Mouse (Mus musculus) hindbrain, embryonic 12.5 days (tissue): ENCODE results near the gene Enox1. TPM values are rescaled to one million over a fixed set of nuclear protein-coding genes. Genes with fewer than 3 reads are reported as not detected.

Source experiments
- ATAC-seq: fragments of 200-750 bp; cut with Nextera tagmentation; 2 replicates; pipeline ENCODE4 v1.8.0; 2017; ENCODE audit warnings: moderate TSS enrichment; ENCODE audit not compliant: low FRiP score
- H3K27ac ChIP-seq: fragments of 300-500 bp; sonication (generic); 2 replicates; pipeline ENCODE4 v1.5.1; 2016; ENCODE audit warnings: mild to moderate bottlenecking
- H3K27me3 ChIP-seq: fragments of 300-500 bp; sonication (generic); 2 replicates; pipeline ENCODE4 v1.6.1; 2016; ENCODE audit warnings: mild to moderate bottlenecking
- H3K36me3 ChIP-seq: fragments of 300-500 bp; sonication (generic); 2 replicates; pipeline ENCODE4 v1.6.1; 2016; ENCODE audit warnings: mild to moderate bottlenecking
- H3K4me1 ChIP-seq: fragments of 300-500 bp; sonication (generic); 2 replicates; pipeline ENCODE4 v1.6.1; 2016
- H3K4me2 ChIP-seq: fragments of 300-500 bp; sonication (generic); replicated peaks from 2 replicates; pipeline ENCODE4 v1.6.1; 2016; ENCODE audit warnings: mild to moderate bottlenecking
- H3K4me3 ChIP-seq: fragments of 300-500 bp; sonication (generic); 2 replicates; pipeline ENCODE4 v1.5.1; 2016; ENCODE audit warnings: mild to moderate bottlenecking
- H3K9ac ChIP-seq: fragments of 300-500 bp; sonication (generic); 2 replicates; pipeline ENCODE4 v1.6.1; 2016; ENCODE audit warnings: mild to moderate bottlenecking, moderate library complexity
- H3K9me3 ChIP-seq: fragments of 300-500 bp; sonication (generic); replicated peaks from 2 replicates; pipeline ENCODE4 v1.6.1; 2016; ENCODE audit warnings: mild to moderate bottlenecking
- WGBS: fragments of 180-500 bp; shearing (Covaris S2); methylation state at CpG from one replicate; pipeline ENCODE4 v1.1.7; 2016; 5-methylcytosine and 5-hydroxymethylcytosine counted together
- polyA plus RNA-seq: library from polyadenylated mRNA; unstranded; fragments of >200 nt; fragmentation: Nextera tagmentation; extraction: Ambion mirVana; gene quantifications from 2 replicates; pipeline ENCODE4 v1.2.1, GENCODE M21; 2016

Gene Enox1
- polyA plus RNA-seq, 1 experiment from 2014 or later = 36.7 TPM

DNA sequence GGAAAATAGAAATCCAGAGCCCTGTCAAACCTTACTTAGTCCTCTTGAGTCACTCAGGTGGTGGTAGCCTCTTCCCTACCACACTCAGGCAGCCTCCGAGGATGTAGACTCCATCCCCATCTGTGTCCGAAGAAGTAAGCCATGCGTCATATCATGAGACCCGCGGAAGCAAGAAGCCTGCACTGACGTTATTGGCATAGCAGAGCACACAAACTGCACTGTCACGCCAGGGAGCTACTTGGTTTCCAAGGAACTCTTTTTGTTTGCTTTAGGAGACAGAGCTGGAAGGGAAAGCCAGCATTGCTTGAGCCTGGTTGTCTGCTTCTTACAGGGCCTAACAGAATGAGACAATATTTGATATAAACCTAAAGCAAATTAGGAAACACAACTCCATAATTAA lies 284.2 kb downstream of the Enox1 start:
- no peaks in the 10 kb centered on the region for H3K4me1 ChIP-seq
- no peak overlapping the region for H3K27ac ChIP-seq
- no peaks in the 10 kb centered on the region for H3K36me3 ChIP-seq
- H3K4me2 ChIP-seq = no peak overlapping the region
- H3K9ac ChIP-seq = no peak overlapping the region
- no peak for ATAC-seq
- H3K4me3 ChIP-seq = no peak overlapping the region
- 84% methylated on average over 7 of the region's 7 CpGs for WGBS
- no peaks in the 10 kb centered on the region for H3K9me3 ChIP-seq
- no peaks in the 10 kb centered on the region for H3K27me3 ChIP-seq

DNA sequence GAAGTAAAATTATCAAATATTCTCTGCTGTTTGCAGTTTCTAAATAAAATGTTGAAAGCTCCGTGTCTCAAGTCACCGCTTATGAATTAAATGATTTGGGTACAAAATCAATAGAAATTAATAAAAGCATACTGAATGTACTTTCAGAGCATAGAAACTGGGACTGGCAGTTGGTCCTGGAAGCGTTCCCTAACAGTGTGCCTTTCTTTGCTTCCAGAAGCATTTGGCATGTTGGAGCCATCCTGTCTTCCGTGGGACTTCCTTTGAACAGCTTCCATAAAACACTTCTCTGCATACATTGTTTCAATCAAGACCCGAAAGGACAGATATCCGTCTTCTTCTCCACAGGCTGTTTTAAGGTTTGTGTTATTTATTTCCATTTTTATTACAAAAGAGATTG lies 285.0 kb downstream of the Enox1 start:
- no peak for ATAC-seq
- Histone ChIP-seq H3K27me3 (no peaks in the 10 kb centered on the region), H3K9me3 (no peaks in the 10 kb centered on the region), H3K4me2 (no peak overlapping the region), H3K4me1 (no peaks in the 10 kb centered on the region), H3K4me3 (no peak overlapping the region), H3K27ac (no peak overlapping the region), H3K9ac (no peak overlapping the region), H3K36me3 (no peaks in the 10 kb centered on the region)
- WGBS = 96% methylated on average over 6 of the region's 6 CpGs

DNA sequence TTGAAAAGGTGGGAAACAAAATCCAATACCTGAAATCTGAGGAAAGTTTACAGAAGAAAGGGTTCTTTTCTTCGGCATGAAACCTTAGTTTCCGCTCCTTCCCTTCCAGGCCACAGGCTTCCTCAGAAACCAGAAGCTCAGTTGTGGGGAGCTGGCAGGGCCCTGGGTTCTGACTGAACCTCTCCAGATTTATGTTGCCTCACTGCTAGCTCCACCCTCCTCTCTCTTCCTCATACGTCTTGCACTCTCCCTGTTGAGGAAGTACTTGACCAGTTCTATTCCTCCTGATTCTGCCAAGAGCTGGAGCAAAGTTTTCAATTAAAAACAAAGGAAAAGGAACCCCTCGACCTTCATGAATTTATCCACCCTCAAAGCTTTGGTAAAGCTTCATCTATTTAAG lies 291.4 kb downstream of the Enox1 start:
- no peaks in the 10 kb centered on the region for H3K4me1 ChIP-seq
- no peaks in the 10 kb centered on the region for H3K9me3 ChIP-seq
- WGBS = 85% methylated on average over 4 of the region's 4 CpGs
- H3K36me3 ChIP-seq = no peaks in the 10 kb centered on the region
- no peak overlapping the region for H3K4me3 ChIP-seq
- no peak for ATAC-seq
- H3K27me3 ChIP-seq = no peaks in the 10 kb centered on the region
- no peak overlapping the region for H3K4me2 ChIP-seq
- no peak overlapping the region for H3K27ac ChIP-seq
- no peak overlapping the region for H3K9ac ChIP-seq

DNA sequence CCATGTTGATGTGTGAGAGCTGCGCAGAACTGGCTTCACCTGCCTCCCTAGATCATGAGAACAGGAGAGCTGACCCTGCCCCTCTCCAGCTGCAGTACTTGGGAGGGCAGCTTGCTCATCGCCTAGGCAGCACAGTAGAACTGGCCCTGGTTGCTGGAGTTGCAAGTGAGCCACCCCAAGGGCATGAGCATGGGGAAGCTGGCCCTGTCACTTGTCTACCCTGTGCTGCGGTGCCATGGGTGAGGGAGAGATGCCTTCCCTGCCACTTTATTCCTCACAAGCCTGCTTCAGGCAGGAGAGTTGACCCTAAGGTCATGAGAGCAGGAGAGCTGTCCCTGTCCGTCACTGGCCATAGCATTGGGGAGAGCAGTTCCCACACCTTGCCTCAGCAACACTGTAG lies 295.4 kb downstream of the Enox1 start:
- Histone ChIP-seq H3K27ac (no peak overlapping the region), H3K4me3 (no peak overlapping the region), H3K27me3 (no peaks in the 10 kb centered on the region), H3K4me1 (no peaks in the 10 kb centered on the region), H3K36me3 (no peaks in the 10 kb centered on the region), H3K9me3 (no peaks in the 10 kb centered on the region), H3K9ac (no peak overlapping the region), H3K4me2 (no peak overlapping the region)
- WGBS = 82% methylated on average over 4 of the region's 4 CpGs
- peak; percentile 19; the same call in 1 of the 2 replicates for ATAC-seq

DNA sequence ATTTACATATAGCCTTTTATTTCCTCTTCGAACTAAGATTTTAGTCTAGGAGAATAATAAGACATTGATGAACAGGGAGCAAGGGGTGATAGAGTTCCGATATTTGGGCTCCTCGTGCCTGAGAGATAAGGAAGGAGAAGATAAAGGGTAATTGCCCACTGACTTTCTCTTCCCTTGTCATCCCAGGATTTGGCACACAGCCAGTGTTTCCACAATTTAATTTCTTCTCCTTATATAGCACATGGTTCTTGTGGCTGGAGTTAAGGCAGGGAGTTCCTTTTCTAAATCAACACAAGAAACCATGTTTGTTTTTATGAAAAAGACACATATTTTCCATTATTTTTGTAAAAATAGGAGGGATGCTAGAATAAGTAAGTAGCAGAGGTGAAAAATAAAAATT lies 299.5 kb downstream of the Enox1 start:
- H3K36me3 ChIP-seq = no peaks in the 10 kb centered on the region
- ATAC-seq = no peak
- H3K27ac ChIP-seq = no peak overlapping the region
- H3K9me3 ChIP-seq = no peaks in the 10 kb centered on the region
- no peaks in the 10 kb centered on the region for H3K27me3 ChIP-seq
- H3K4me3 ChIP-seq = no peak overlapping the region
- H3K4me2 ChIP-seq = no peak overlapping the region
- WGBS = 76% methylated on average over 3 of the region's 3 CpGs
- H3K9ac ChIP-seq = no peak overlapping the region
- H3K4me1 ChIP-seq = peaks cover 6% of the 10 kb centered on the region

DNA sequence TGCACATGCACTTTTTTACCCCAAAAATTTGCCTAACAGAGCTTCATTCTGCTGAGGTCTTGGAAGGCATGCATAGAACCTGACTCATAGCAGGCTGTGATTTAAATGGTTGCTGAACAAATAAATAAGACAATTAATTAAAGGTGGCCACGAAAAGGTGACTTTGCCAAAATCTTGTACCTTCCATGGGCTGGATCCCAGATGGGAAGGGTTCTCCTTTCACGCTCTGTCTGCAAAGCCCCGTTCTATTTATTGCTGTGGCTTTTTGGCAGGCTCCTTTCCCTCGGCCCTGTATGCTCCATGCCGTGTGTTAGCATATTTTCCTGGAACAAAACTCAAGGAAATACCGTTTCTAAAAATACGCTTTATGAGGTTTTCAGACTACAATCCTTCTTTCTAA lies 300.3 kb downstream of the Enox1 start:
- Histone ChIP-seq H3K9ac (no peak overlapping the region), H3K27ac (no peak overlapping the region), H3K27me3 (no peaks in the 10 kb centered on the region), H3K4me1 (peaks cover 6% of the 10 kb centered on the region), H3K4me2 (no peak overlapping the region), H3K36me3 (no peaks in the 10 kb centered on the region), H3K9me3 (no peaks in the 10 kb centered on the region), H3K4me3 (no peak overlapping the region)
- WGBS = 80% methylated on average over 7 of the region's 7 CpGs
- no peak for ATAC-seq

DNA sequence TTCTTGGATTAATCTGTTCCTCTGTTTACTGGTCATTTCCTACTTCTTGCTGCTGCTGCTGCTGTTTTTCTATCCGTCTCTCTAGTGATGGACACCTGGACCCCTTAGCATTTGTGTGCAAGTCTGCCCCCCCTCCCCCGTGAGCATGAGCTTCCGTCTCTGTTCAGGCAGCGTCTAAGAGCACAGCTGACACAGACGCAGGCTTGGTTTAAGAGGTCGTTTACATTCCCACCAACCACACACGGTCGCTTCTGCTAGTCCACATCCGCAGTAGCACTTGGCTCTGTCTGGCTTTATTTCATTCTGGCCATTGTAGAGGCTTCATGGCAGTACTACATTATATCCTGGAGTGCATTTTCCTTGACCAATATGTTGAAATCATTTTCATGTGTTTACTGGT lies 301.7 kb downstream of the Enox1 start:
- no peak for ATAC-seq
- WGBS = 35% methylated on average over 9 of the region's 9 CpGs
- no peaks in the 10 kb centered on the region for H3K9me3 ChIP-seq
- H3K4me1 ChIP-seq = peaks cover 6% of the 10 kb centered on the region
- H3K4me3 ChIP-seq = no peak overlapping the region
- H3K27me3 ChIP-seq = no peaks in the 10 kb centered on the region
- 0 out of 2 replicates have a peak overlapping the region, but pooled peaks have one; percentile 40 for H3K27ac ChIP-seq
- H3K36me3 ChIP-seq = no peaks in the 10 kb centered on the region
- no peak overlapping the region for H3K9ac ChIP-seq
- no peak overlapping the region for H3K4me2 ChIP-seq

DNA sequence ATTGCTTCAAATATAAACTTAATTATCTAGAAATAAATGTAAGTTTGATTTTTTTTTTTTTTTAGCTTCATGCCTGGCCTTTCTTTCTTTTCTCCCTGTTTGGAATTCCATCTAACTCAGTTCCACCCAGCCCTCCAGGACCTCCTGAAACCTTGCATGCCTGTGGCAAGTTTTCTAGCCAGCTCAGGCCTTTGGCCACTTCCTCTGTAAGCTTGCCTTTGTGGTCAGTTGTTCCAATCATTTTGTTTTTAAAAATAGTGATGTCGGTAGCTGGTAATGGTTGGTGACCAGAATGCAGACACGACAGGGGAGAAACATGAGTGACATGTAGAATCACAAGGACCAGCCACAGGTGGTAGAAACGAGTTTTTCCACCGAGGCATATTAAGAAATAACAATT lies 307.4 kb downstream of the Enox1 start:
- no peaks in the 10 kb centered on the region for H3K4me1 ChIP-seq
- H3K27me3 ChIP-seq = no peaks in the 10 kb centered on the region
- no peak overlapping the region for H3K9ac ChIP-seq
- no peaks in the 10 kb centered on the region for H3K9me3 ChIP-seq
- ATAC-seq = no peak
- 79% methylated on average over 4 of the region's 4 CpGs for WGBS
- H3K36me3 ChIP-seq = no peaks in the 10 kb centered on the region
- H3K4me3 ChIP-seq = no peak overlapping the region
- H3K4me2 ChIP-seq = no peak overlapping the region
- H3K27ac ChIP-seq = no peak overlapping the region

DNA sequence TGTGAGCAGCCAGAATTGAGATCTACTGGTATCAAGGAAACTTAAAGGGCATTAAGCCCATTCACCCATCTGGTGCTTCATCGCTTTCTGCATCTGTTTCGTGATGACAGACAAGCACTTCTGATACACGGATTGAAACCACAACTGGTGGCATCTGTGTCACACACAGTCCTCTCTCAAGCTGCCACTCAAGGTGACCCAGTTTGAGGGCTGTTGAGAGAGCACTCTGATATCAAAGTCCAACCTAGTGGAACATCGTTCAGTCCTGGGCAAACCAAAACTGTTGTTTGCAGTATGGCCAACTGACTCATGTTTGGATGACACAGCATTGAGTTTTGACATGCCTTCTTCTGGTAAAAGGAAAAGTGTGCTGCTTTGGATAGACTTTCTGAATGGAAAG lies 308.2 kb downstream of the Enox1 start:
- no peak overlapping the region for H3K4me2 ChIP-seq
- ATAC-seq = no peak
- 91% methylated on average over 4 of the region's 4 CpGs for WGBS
- H3K9me3 ChIP-seq = no peaks in the 10 kb centered on the region
- no peaks in the 10 kb centered on the region for H3K36me3 ChIP-seq
- H3K4me1 ChIP-seq = peaks cover under 1% of the 10 kb centered on the region; the same call in 1 of the 2 replicates
- no peaks in the 10 kb centered on the region for H3K27me3 ChIP-seq
- H3K9ac ChIP-seq = no peak overlapping the region
- H3K4me3 ChIP-seq = no peak overlapping the region
- H3K27ac ChIP-seq = no peak overlapping the region

DNA sequence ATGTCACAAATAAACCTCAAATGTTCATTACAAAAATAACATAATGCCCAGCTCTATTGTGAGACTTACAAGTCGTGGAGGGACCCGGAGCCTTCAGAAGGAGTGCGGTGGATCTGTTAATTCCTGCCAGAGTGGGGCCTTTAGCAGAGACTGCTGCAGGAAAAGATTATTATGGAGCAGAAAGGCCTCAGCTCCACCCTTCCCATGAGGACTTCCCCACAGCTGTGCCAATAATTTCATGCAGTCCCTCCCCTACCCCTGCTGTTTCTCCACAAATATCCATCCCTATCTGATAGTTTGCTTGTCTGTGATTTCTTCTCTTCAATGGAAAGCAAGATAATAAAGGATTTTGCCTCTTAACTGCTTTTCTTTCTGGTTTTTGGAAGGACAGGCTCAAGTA lies 314.0 kb downstream of the Enox1 start:
- Histone ChIP-seq H3K27me3 (no peaks in the 10 kb centered on the region), H3K9me3 (no peaks in the 10 kb centered on the region), H3K4me3 (no peak overlapping the region), H3K4me1 (peaks cover 11% of the 10 kb centered on the region), H3K9ac (no peak overlapping the region), H3K4me2 (no peak overlapping the region), H3K36me3 (no peaks in the 10 kb centered on the region), H3K27ac (peak overlapping the region; percentile 8; the same call in 1 of the 2 replicates)
- ATAC-seq = no peak; the same call in 1 of the 2 replicates
- 71% methylated on average over 3 of the region's 3 CpGs for WGBS

DNA sequence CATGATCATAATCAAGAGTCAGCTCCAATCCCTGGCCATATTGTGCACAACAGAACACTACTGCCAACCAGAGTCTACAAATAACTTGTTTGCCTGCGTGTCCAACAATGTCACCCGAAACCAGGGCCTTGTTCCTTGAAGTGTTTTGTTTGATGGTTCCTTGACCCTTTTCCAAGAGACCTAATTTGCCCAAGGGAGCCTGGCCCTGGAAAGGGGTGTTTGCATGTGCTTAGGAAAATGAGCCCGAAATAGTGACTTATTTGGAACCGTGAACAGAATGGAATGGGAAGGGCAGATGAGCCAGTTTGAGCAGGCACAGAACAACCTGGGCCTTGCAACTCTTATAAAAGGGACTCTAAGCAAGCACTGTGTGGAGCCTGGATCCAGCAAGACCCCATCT lies 316.9 kb downstream of the Enox1 start:
- H3K27ac ChIP-seq = no peak overlapping the region
- no peak overlapping the region for H3K4me2 ChIP-seq
- H3K9ac ChIP-seq = no peak overlapping the region
- no peaks in the 10 kb centered on the region for H3K9me3 ChIP-seq
- H3K27me3 ChIP-seq = no peaks in the 10 kb centered on the region
- no peak for ATAC-seq
- WGBS = 82% methylated on average over 4 of the region's 4 CpGs
- no peak overlapping the region for H3K4me3 ChIP-seq
- peaks cover 14% of the 10 kb centered on the region for H3K4me1 ChIP-seq
- H3K36me3 ChIP-seq = no peaks in the 10 kb centered on the region

DNA sequence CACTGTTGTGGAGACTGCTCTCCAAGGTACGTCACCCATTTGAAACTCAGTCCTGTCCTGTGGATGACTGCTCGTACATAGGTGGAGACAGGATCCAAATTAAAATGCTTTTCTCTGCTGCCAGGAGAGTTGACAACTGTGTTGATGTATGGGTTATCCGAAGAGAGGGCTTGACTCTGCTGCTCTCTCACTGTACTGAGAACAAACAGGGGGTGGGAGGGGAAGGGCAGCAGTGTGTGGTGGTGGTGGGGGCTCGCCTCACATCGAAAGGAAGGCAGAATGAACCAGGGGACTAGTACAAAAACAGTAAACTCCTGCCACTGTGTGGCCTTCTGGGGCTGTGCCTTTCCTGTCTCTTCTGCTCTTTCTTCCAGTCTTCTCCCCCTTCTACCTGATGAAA lies 317.5 kb downstream of the Enox1 start:
- no peaks in the 10 kb centered on the region for H3K9me3 ChIP-seq
- peaks cover 14% of the 10 kb centered on the region for H3K4me1 ChIP-seq
- H3K27ac ChIP-seq = no peak overlapping the region
- no peak for ATAC-seq
- H3K4me2 ChIP-seq = no peak overlapping the region
- no peak overlapping the region for H3K4me3 ChIP-seq
- H3K9ac ChIP-seq = no peak overlapping the region
- H3K36me3 ChIP-seq = no peaks in the 10 kb centered on the region
- 36% methylated on average over 5 of the region's 5 CpGs for WGBS
- H3K27me3 ChIP-seq = no peaks in the 10 kb centered on the region

DNA sequence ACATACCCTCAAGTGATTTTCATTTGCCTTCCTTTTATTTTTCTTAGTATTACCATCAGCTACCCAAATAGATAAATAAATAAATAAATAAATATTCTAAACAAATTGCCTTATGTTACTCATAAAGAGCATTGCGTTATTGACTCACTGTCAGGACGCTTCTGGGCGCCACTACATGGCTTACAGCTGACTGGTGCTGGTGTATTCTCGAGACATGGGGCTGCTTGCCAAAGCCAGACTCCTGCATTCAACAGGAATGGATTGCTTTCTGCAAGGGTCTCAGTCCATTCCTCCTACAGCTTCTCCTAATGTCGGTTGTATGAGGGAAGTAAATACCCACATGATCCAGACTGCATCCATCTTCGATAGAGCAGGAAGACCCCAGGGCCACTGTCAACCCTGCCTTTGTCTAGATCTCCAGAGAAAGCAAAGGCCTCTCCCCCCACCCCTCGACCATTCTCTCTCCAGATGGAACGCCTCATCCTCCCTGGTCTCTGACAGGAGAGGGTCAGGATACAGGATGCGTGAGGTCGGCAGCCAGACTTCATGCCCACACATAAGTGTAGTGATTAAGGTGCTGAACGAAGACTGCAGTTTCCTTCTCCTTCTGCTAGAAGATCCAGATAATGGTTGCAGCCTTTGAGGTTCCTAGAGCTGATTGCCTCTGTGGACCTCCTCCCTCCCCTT lies 318.7 kb downstream of the Enox1 start:
- no peak for ATAC-seq
- no peaks in the 10 kb centered on the region for H3K27me3 ChIP-seq
- H3K36me3 ChIP-seq = no peaks in the 10 kb centered on the region
- H3K4me1 ChIP-seq = peaks cover 12% of the 10 kb centered on the region
- WGBS = 74% methylated on average over 11 of the region's 11 CpGs
- H3K4me2 ChIP-seq = no peak overlapping the region
- no peaks in the 10 kb centered on the region for H3K9me3 ChIP-seq
- H3K9ac ChIP-seq = no peak overlapping the region
- H3K4me3 ChIP-seq = no peak overlapping the region
- H3K27ac ChIP-seq = no peak overlapping the region
